Mouse (Mus musculus): ENCODE measurements at regions not wholly inside any gene's neighbourhood (a gene's known extent, or its start where the extent isn't known, plus 50 kb on each side); places are given as distances from the start of the nearest gene placed in this dataset.

- DNase-seq: no peak
Measured at GRCm38 (mm10) chr13:111979428-111980204, 170.8 kb upstream of the Map3k1 start.

DNA sequence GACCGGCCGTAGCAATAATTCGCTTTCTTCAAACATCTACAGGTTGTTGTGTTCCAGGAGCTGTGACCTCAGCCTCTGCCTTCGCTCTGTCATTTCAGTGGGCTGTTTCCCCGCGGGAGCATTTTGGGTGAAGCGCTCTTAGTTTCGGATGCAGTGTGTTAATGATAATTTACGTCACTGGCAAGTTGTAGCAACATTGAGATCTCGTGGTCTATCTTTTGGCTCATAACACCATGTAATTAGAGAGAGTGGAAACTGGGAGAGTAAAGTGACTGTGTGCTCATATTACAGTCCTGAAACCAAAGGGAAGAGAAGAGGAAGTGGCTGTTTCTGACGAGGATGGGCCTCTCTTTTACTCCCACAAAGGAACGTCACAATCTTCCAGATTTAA lies 171.4 kb upstream of the Map3k1 start:
- no peak for DNase-seq

DNA sequence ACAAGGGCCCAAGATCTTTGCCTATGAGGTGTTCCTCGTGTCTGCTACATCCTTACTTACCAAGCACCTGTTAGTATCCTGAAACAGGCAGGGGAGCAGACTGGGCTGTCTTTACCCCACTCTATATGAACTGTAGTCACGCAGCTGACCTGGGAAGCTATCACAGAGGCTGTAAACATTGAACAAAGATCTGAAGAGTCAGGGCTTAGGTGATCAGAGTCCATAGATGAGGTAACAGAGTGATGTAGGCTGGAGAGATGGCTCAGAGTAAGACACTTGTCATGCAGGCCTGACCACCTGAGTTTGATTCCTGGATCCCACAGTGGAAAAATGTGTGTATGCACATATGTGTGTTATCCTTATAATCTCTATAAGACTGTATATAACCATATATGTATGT lies 172.3 kb upstream of the Map3k1 start:
- no peak for DNase-seq

DNA sequence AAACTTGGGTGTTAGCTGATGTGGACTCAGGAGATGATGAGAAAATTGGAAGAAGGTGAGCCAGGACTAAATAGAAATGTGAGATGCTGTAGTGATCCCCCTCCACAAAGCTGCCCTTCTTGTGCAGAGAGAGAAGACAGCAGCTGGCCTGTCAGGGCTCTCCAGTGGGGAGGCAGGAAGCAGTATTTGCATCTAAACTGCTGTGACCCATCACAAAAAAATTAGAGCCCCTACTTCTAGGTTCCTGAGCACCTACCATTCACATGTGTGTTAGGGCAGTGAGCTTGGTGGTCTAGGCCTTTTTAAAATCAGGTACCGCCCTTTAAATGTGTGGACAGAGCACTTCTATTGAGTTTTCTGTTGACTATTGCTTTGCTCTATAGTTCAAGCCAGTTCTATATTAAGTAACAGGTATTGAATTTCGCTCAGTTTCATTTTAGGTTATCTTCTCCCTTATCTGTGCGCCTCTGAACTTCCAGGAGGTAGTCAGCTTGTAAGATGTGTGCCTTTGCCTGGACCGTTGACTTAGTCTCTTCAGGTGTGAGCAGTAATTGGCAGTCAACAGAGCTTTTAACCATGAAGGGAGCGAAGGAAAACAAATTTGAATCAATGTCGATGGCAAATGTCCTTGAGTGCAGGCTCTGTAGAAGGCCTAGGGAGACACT lies 174.1 kb upstream of the Map3k1 start:
- no peak for DNase-seq

- DNase-seq: no peak
Measured at GRCm38 (mm10) chr13:111984081-111984574, 175.3 kb upstream of the Map3k1 start.

GRCm38 (mm10) chr13:111985406-111985805 lies 176.6 kb upstream of the Map3k1 start:
- DNase-seq: no peak

DNA sequence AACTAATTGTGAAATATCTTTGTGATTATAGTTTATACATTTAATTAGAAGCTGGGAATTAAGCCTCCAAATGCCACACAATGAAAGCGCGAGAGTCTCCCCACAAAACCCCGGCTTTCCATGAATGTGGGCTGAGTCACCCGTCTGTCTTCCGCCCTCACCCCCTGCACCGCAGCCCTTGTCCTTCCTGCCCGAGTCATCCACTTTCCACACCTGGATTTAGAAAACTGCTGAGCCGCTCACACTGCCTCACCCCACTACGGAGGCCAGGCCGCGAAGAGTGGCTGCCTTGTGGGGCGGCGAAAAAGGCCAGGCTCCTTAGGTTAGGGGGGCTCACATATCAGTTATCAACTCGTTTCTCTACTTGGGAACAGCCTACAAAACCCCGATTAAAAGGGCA lies 177.9 kb upstream of the Map3k1 start:
- DNase-seq: no peak

DNA sequence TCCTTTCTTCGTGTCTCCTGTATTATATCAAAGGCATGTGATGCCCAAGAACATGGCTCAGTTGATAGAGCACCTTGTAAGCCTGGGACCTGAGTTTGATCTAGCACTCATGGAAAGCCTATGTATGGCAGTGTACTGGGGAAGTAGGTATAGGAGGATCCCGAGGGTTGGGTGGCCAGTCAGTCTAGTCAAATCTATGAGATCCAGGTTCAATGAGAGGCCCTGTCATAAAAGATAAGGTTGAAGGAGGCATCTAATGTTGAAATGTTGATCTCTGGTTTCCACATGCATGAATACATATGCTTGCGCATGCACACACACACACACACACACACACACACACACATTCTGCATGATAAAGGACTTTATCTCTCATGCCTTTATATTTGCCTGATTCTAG lies 178.6 kb upstream of the Map3k1 start:
- no peak for DNase-seq

DNA sequence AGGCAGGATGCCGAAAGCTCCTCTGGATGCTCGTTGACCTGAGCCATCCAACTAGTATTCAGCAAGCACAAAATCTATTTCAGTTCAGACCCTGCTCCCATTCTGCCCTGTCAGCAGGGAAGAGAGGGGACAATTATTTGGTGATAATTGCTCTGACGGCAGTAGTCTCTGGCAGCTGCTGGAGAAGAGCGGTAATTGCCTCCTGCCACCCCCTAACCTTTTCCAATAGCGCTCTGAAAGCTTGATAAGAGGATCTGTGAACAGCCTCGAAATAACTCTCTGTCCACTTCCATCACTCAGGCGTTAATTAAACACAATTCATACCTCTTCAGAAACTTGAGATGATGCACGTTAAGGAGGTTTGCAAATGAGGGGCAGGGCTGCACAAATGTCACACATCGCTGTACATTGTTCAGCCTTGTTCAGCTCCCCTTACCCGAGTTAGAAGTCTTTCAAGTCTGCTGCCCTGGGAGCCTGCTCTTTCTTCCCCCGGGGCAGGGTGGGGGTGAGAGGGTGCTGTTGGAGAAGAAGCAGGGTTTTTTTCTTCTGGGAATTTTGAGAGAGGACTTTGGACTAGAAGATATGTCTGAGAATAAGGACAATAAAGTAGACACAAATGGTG lies 182.2 kb upstream of the Map3k1 start:
- DNase-seq: no peak

GRCm38 (mm10) chr13:111992075-111992847 lies 183.5 kb upstream of the Map3k1 start:
- DNase-seq: no peak

- no peak for DNase-seq
Measured at GRCm38 (mm10) chr13:111994862-111995490, 186.2 kb upstream of the Map3k1 start.

DNA sequence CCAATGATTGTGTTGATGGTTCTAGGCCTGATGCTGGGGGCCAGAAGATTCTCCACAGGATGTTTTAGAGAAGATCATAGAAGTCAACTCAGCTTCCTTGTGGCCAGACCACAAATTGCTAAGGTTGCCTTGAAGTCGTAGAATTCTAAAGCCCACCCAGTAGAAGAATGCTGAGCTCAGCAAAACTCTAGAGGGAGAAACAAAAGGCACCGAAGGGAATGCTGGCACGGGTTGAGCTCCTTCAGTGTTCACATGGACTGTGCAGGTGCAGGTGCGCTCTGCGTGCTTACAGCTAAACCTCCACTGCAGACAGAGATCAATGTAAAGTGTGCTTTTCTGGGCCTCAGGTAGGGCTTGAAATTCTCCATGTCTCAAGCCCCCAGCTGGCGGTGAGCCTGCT lies 186.9 kb upstream of the Map3k1 start:
- DNase-seq: no peak

- no peak for DNase-seq
Measured at GRCm38 (mm10) chr13:111996910-111997309, 188.1 kb upstream of the Map3k1 start.

DNA sequence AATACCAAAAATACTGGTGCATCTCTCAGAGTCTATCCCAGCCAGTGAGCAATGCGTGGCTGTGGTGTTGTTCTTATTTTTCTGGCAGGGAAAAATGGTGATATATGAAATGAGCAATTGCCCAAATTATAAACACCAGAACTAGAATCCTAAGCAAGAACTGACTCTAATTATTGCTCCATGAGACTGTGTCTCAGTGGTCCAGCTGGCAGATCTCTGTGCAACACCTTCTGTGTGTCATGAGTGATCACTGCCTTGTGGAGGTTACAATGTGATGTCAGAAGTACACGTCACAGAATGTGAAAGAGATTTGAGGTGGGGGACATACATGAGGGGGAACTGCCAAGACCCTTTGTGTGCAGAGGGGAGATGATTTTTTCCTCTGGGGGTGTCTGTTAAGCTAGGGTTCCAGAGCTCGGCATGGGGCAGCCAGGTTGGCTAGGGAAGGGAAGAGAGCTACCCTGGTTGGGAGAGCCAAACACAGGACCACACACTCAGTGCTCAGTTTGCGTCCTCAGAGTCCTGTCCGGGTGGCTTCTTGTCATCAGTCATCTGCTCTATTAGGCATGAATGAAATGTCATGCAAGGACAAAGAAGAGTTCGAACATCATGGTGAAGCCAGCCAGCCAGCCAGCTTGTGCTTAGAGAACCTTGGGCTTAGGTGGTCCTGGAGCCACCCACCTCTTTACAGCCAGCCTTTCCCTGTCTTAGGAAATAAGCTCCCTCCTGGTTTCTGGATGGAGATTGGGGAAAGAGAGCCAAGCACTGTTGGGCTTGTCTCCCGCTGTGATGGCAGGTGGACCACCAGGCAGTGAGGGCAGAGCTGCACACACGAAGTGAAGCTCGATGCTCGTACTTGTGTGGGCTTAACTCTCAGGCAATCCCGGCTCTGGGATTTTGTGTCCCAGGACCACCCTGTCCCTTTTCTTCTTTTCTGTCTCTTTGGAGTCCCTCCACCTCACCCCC lies 189.5 kb upstream of the Map3k1 start:
- no peak for DNase-seq

GRCm38 (mm10) chr13:111999647-112000292 lies 191.0 kb upstream of the Map3k1 start:
- no peak for DNase-seq

- DNase-seq: no peak
Measured at GRCm38 (mm10) chr13:112000293-112000665, 191.5 kb upstream of the Map3k1 start.

DNA sequence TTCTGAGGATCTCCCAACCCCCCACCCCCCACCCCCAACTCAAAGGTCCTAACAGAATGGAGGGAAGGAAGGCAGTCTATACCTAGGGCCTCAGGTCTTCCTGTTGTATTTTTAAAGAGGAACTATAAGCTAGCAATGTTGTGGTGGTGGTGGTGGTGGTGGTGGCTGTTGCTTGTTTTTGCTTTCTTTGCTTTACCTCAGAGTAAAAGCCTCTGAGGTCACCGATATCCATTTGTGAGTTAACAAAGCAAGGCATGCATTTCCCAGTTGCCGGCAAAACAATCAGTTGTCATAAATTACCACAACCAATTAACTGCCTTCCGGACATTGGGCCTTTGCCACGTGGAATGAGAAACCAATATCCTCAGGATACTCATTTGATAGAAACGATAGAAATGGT lies 191.9 kb upstream of the Map3k1 start:
- DNase-seq: no peak

DNA sequence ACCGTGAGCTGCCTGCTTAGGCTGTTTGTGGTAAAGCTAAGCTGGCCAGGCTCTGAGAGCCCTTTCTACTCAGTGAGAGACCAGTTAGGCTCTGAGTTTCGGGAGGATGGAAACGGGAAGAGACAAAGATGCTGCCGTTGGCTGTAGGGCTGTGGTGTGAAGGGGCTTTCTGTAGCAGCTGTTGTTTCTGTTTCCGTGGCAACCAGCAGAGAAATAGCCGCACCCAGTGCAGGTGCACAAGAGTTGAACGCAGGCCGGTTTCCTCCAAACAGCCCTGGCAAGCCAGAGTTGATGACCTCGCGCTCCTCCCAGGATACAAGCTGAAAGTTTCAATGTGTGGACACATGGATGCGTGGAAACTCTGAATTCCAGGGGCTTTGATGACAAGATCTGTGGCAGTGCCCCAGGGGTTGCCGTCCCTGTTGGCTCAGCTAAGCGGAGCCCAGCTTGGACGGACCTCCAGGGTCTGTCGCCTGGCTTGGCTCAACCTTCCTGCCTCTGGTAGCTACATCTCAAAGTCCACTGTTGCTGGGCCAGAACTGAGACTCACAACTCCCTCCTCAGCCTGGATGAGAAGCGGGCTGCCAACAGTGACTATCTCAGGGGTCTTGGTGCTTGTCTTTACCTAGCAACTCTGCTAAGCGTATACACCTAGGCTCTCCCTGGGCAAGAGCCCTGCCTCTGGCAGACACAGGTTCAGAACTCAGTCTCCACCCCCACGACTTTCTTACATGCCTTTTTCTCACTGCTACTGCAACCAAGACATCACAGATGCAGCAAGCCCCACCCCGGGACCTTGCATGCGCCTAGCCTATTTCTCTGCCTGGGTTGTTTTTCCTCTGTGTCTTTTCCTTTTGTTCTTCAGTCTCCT lies 192.6 kb upstream of the Map3k1 start:
- DNase-seq: peak; percentile 64 to 68

- peak; percentile 53 to 55 for DNase-seq
Measured at GRCm38 (mm10) chr13:112002661-112003347, 194.0 kb upstream of the Map3k1 start.

Data from spleen, adult 18-20 months (tissue).